Mouse (Mus musculus) gastrocnemius, adult 2 months (tissue): ENCODE measurements around the gene Lcn4. TPM values are rescaled to one million over a fixed set of nuclear protein-coding genes. Genes with fewer than 3 reads are reported as not detected.

Experiments used
- DNase-seq: peaks from one replicate; pipeline ENCODE4 v3.0.0; 2022
- H3K27ac ChIP-seq: fragments of 200-600 bp; 2 replicates; pipeline ENCODE4 v1.8.1; 2022; ENCODE audit warnings: mild to moderate bottlenecking
- H3K4me3 ChIP-seq: fragments of 200-600 bp; 2 replicates; pipeline ENCODE4 v1.8.1; 2022; ENCODE audit warnings: mild to moderate bottlenecking, moderate library complexity
- CTCF ChIP-seq: fragments of 200-600 bp; IDR thresholded peaks from 2 replicates; pipeline ENCODE4 v1.8.1; 2022; ENCODE audit warnings: antibody characterized with exemption, mild to moderate bottlenecking, moderate library complexity
- intact Hi-C: fragments of 180-260 bp; cut with DNase I; formaldehyde crosslinking; loops from one replicate; pipeline ENCODE4 v1.15.1; 2025
- total RNA-seq, 2 experiments: library from RNA; stranded (reverse); gene quantifications; 2 replicates each; pipeline ENCODE4 v1.2.3; 2021

The Lcn4 gene
- total RNA-seq, 2 experiments from 2014 or later = not detected

- TF ChIP-seq CTCF = no peak
- DNase-seq = no peak
- H3K4me3 ChIP-seq = no peak overlapping the region
- intact Hi-C loops = no loop called here
- H3K27ac ChIP-seq = no peak overlapping the region
Measured at GRCm38 (mm10) chr2:26632541-26633395, 38.3 kb downstream of the Lcn4 start.

GRCm38 (mm10) chr2:26628792-26629437 lies 42.2 kb downstream of the Lcn4 start:
- Histone ChIP-seq H3K27ac (peak overlapping the region; percentile 58; the same call in 1 of the 2 replicates), H3K4me3 (peak overlapping the region; percentile 82)
- intact Hi-C loops = no loop called here
- DNase-seq = no peak
- no peak for TF ChIP-seq CTCF

DNA sequence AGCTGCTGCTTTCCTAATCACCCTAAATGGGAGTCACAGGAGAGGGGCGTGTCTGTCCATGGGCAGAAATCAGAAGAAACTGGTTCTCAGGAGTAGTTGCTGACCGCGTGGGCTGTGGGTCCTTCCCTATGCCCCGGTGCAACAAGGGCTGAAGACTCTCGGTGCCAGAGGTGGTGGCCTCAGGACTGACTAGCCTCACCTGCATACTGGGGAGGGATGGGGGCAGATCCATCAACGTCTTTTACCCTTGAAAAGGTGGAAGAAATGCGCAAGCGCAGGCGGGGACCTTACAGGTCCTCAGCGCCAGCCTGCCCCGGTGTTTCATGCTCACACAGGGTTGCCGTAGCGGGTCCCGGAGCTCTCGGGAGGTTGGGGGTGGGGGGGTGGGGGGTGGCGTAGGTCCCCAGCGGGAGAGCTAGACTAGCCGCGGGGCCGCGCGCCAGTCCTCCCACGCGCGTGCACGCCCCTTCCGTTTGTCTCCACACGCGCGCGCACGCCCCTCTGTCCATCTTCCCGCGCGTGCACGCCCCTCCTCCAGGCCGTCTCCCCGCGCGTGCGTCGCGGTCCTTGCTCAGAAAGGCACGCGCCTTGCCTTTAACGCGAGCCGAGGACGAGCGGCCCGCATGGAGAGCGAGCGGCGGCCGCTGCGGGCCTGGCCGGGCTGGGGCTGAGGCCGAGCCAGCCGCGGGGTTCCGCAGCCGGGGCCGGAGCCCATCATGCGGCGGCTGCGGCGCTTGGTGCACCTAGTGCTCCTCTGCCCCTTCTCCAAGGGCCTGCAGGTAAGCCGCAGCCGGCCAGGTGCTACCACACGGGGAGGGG lies 43.0 kb downstream of the Lcn4 start, which contains the start of gene Fam69b:
Gene Fam69b (plus strand): TSS at position 537 of the 819 bp plus-strand sequence.
- H3K27ac ChIP-seq = peak within 1 kb of the TSS; percentile 58; the same call in 1 of the 2 replicates
- H3K4me3 ChIP-seq = peak within 1 kb of the TSS; percentile 82
- intact Hi-C loops = no loop called here
- DNase-seq = peak; percentile 75
- TF ChIP-seq CTCF = no peak

DNA sequence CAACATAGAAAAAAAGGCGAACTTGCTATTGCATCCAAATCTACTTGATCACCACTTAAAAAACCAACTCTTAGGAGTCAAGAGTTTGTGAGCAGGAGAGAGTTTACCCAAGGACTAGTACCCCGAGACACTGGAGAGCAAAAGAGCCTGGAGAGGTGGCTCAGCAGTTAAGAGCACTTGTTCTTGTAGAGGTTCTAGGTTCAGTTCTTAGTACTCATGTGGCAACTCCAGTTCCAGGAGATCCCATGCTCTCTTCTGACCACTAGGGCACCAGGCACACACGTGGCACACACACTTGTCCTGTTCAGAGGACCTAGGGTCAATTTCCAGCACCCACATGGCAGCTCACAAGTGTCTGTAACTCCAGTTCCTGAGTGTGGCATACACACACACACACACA lies 45.0 kb downstream of the Lcn4 start:
- no peak overlapping the region for H3K4me3 ChIP-seq
- TF ChIP-seq CTCF = no peak
- no peak overlapping the region for H3K27ac ChIP-seq
- intact Hi-C loops = no loop called here
- DNase-seq = no peak

GRCm38 (mm10) chr2:26625419-26625818 lies 45.7 kb downstream of the Lcn4 start:
- no peak for DNase-seq
- Histone ChIP-seq H3K4me3 (no peak overlapping the region), H3K27ac (no peak overlapping the region)
- intact Hi-C loops = no loop called here
- TF ChIP-seq CTCF = no peak

DNA sequence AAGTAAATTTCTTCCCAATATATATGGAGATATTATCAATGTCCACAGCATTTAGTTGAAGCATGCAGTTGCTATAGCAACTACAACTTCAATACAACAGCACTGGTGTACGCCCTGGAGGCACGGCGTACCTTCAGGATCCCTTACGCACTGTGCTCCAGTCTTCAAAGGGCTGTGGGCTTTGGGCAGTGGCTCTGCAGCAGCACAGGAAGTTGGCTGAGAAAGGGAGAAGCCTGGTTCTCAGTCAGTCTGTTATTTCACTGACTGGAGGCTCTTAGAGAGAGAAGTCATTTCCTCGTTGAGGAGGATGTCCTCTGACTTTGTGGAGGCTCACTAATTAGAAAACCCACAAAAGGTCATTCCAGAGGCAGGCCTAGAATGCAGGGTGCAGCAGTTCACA lies 48.1 kb downstream of the Lcn4 start:
- intact Hi-C loops = no loop called here

GRCm38 (mm10) chr2:26621246-26621645 lies 49.8 kb downstream of the Lcn4 start:
- no peak overlapping the region for H3K4me3 ChIP-seq
- no peak overlapping the region for H3K27ac ChIP-seq
- intact Hi-C loops = no loop called here
- TF ChIP-seq CTCF = no peak
- DNase-seq = no peak

More for the DNA sequence above, 48.1 kb downstream of the Lcn4 start:
- Histone ChIP-seq H3K4me3 (no peak overlapping the region), H3K27ac (no peak overlapping the region)
- DNase-seq = no peak
- TF ChIP-seq CTCF = no peak

- H3K27ac ChIP-seq = no peak overlapping the region
- intact Hi-C loops = no loop called here
- TF ChIP-seq CTCF = no peak
Measured at GRCm38 (mm10) chr2:26617928-26618327, 53.2 kb downstream of the Lcn4 start.

More at GRCm38 (mm10) chr2:26617928-26618327, 53.2 kb downstream of the Lcn4 start:
- H3K4me3 ChIP-seq = no peak overlapping the region
- no peak for DNase-seq

Other genes starting within 250 kb of the Lcn4 start
- gene Sec16a, start 226.1 kb downstream of the Lcn4 start, total RNA-seq = 10 to 100 TPM; 27.2 to 30.4 TPM
- 10 to 100 TPM in 1 of 2 experiments, 1 to 10 TPM in 1; 6.9 to 11.9 TPM for gene Notch1, start 154.6 kb downstream of the Lcn4 start, total RNA-seq
- 10 to 100 TPM; 34.4 to 53.7 TPM for gene Egfl7, start 91.3 kb downstream of the Lcn4 start, total RNA-seq
- not detected for gene Gm20532, start 84.6 kb downstream of the Lcn4 start, total RNA-seq
- gene Agpat2, start 66.9 kb downstream of the Lcn4 start, total RNA-seq = 1 to 10 TPM; 2.8 to 7.3 TPM
- 1 to 10 TPM; 1.0 to 2.3 TPM for gene Fam69b, start 42.8 kb downstream of the Lcn4 start, total RNA-seq
- gene Abo, start 193.7 kb upstream of the Lcn4 start, total RNA-seq = not detected
- 10 to 100 TPM; 13.0 to 13.1 TPM for gene Surf6, start 231.6 kb upstream of the Lcn4 start, total RNA-seq
- 10 to 100 TPM; 15.4 to 19.0 TPM for gene Med22, start 239.4 kb upstream of the Lcn4 start, total RNA-seq
- gene Rpl7a, start 239.5 kb upstream of the Lcn4 start, total RNA-seq = 100 to 1,000 TPM; 261 to 309 TPM
- 10 to 100 TPM; 12.4 to 16.1 TPM for gene Surf2, start 245.1 kb upstream of the Lcn4 start, total RNA-seq
- 10 to 100 TPM; 41.1 to 41.6 TPM for gene Surf1, start 245.2 kb upstream of the Lcn4 start, total RNA-seq